Mouse (Mus musculus): ENCODE results near the gene Zyg11a. TPM values are rescaled to one million over a fixed set of nuclear protein-coding genes. Genes with fewer than 3 reads are reported as not detected.

Gene Zyg11a
- total RNA-seq, 1 experiment: 12.8 TPM

DNA sequence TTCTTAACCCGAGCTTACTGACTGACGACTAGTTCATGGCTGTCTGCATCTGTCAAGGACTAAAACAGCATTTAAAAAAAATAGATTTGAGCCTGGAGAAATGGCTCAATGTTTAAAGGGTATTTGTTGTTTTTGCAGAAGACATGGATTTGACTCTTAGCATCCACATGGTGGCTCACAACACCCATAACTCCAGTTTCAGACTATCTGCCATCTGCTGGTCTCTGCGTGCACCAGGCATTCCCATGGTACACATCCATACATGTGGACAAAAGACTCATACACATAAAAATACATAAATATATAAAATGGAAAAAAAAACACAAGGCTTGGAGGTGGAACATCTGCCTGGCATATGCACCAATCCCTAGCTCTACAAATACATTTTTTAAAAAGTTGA lies 31.5 kb upstream of the Zyg11a start:
- H3K9ac ChIP-seq (ENCODE audit: insufficient read depth, low read depth, low read length, poor library complexity, severe bottlenecking): no peak overlapping the region

DNA sequence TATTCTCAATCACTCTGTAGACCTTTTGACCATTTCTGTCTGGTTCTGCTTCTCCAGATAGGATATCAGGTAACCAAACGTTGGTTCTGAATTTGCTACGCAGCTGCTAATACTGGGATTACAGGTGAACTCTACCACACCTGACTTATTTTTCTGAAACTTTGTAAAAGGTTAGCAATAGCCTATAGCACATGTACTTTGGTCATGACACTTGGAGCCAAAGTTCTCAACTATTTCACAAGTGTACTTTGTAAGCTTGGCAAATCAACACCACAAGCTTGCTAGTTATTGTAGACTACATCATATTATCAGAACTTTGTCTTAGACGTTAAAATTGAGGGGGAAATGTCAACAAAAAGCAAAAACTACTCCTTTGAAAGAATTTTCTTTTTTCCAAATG lies 15.8 kb upstream of the Zyg11a start:
- Histone ChIP-seq H3K36me3 (ENCODE audit: control insufficient read depth, insufficient read depth, low read length, poor library complexity, severe bottlenecking) (peaks cover 2% of the 10 kb centered on the region), H3K27ac (ENCODE audit: insufficient read depth, low read depth, low read length, poor library complexity, severe bottlenecking) (no peak overlapping the region)
- in situ Hi-C loops (cut with MboI; ENCODE audit: low sequenced_read_pairs in 2 of 2, unreplicated experiment in 2 of 2): no loop called here

More for the DNA sequence above, 31.5 kb upstream of the Zyg11a start:
- in situ Hi-C loops (cut with MboI; ENCODE audit: low sequenced_read_pairs in 2 of 2, unreplicated experiment in 2 of 2): no loop called here
- no peak overlapping the region for H3K4me3 ChIP-seq (ENCODE audit: insufficient read depth in 1 of 2, low read depth in 1 of 2, low read length in 2 of 2, poor library complexity in 1 of 2, severe bottlenecking in 1 of 2)
- no peaks in the 10 kb centered on the region for H3K9me3 ChIP-seq (ENCODE audit: control insufficient read depth, insufficient read depth, low read depth, low read length)
- no peaks in the 10 kb centered on the region for H3K4me1 ChIP-seq (ENCODE audit: control insufficient read depth in 2 of 2, insufficient read depth in 2 of 2, low read length in 2 of 2, poor library complexity in 1 of 2)
- no peak for DNase-seq (ENCODE audit: low read depth, low spot score)
- peaks cover 4% of the 10 kb centered on the region for H3K36me3 ChIP-seq (ENCODE audit: control insufficient read depth, insufficient read depth, low read length, poor library complexity, severe bottlenecking)
- TF ChIP-seq ZC3H11A (IDR thresholded peaks at IDR 0.05; ENCODE audit: borderline replicate concordance, low read depth, low read length): no peak
- no peak for TF ChIP-seq HCFC1 (IDR thresholded peaks at IDR 0.05; ENCODE audit: borderline replicate concordance, insufficient read depth, low read length)
- TF ChIP-seq CHD2 (IDR thresholded peaks at IDR 0.05; ENCODE audit: low read depth, low read length): no peak
- TF ChIP-seq MAFK (IDR thresholded peaks at IDR 0.05; ENCODE audit: insufficient read depth, low read depth, low read length): no peak
- TF ChIP-seq ZNF384 (IDR thresholded peaks at IDR 0.05; ENCODE audit: low read depth, low read length): no peak
- H3K27ac ChIP-seq (ENCODE audit: insufficient read depth, low read depth, low read length, poor library complexity, severe bottlenecking): no peak overlapping the region

GRCm38 (mm10) chr4:108225341-108225872 lies 7.6 kb upstream of the Zyg11a start:
- in situ Hi-C loops (cut with MboI; ENCODE audit: low sequenced_read_pairs in 2 of 2, unreplicated experiment in 2 of 2): no loop called here
- Histone ChIP-seq H3K36me3 (ENCODE audit: control insufficient read depth, insufficient read depth, low read length, poor library complexity, severe bottlenecking) (no peaks in the 10 kb centered on the region), H3K27ac (ENCODE audit: insufficient read depth, low read depth, low read length, poor library complexity, severe bottlenecking) (no peak overlapping the region), H3K4me3 (ENCODE audit: insufficient read depth in 1 of 2, low read depth in 1 of 2, low read length in 2 of 2, poor library complexity in 1 of 2, severe bottlenecking in 1 of 2) (no peak overlapping the region), H3K4me1 (ENCODE audit: control insufficient read depth in 2 of 2, insufficient read depth in 2 of 2, low read length in 2 of 2, poor library complexity in 1 of 2) (peaks cover 6 to 18% of the 10 kb centered on the region in 2 experiments; a peak in 3 of 4 replicates), H3K9ac (ENCODE audit: insufficient read depth, low read depth, low read length, poor library complexity, severe bottlenecking) (no peak overlapping the region), H3K9me3 (ENCODE audit: control insufficient read depth, insufficient read depth, low read depth, low read length) (no peaks in the 10 kb centered on the region)
- no peak for DNase-seq (ENCODE audit: low read depth, low spot score)
- TF ChIP-seq ZNF384 (IDR thresholded peaks at IDR 0.05; ENCODE audit: low read depth, low read length) (no peak), CHD2 (IDR thresholded peaks at IDR 0.05; ENCODE audit: low read depth, low read length) (no peak), HCFC1 (IDR thresholded peaks at IDR 0.05; ENCODE audit: borderline replicate concordance, insufficient read depth, low read length) (no peak), MAFK (IDR thresholded peaks at IDR 0.05; ENCODE audit: insufficient read depth, low read depth, low read length) (no peak), ZC3H11A (IDR thresholded peaks at IDR 0.05; ENCODE audit: borderline replicate concordance, low read depth, low read length) (no peak)

More for the DNA sequence above, 15.8 kb upstream of the Zyg11a start:
- DNase-seq (ENCODE audit: low read depth, low spot score): no peak
- TF ChIP-seq ZC3H11A (IDR thresholded peaks at IDR 0.05; ENCODE audit: borderline replicate concordance, low read depth, low read length) (no peak), HCFC1 (IDR thresholded peaks at IDR 0.05; ENCODE audit: borderline replicate concordance, insufficient read depth, low read length) (no peak), ZNF384 (IDR thresholded peaks at IDR 0.05; ENCODE audit: low read depth, low read length) (no peak), MAFK (IDR thresholded peaks at IDR 0.05; ENCODE audit: insufficient read depth, low read depth, low read length) (no peak), CHD2 (IDR thresholded peaks at IDR 0.05; ENCODE audit: low read depth, low read length) (no peak)
- no peak overlapping the region for H3K9ac ChIP-seq (ENCODE audit: insufficient read depth, low read depth, low read length, poor library complexity, severe bottlenecking)
- no peaks in the 10 kb centered on the region for H3K4me1 ChIP-seq (ENCODE audit: control insufficient read depth in 2 of 2, insufficient read depth in 2 of 2, low read length in 2 of 2, poor library complexity in 1 of 2)
- H3K4me3 ChIP-seq (ENCODE audit: insufficient read depth in 1 of 2, low read depth in 1 of 2, low read length in 2 of 2, poor library complexity in 1 of 2, severe bottlenecking in 1 of 2): no peak overlapping the region
- no peaks in the 10 kb centered on the region for H3K9me3 ChIP-seq (ENCODE audit: control insufficient read depth, insufficient read depth, low read depth, low read length)

GRCm38 (mm10) chr4:108222507-108222906 lies 4.7 kb upstream of the Zyg11a start:
- DNase-seq (ENCODE audit: low read depth, low spot score): no peak
- TF ChIP-seq HCFC1 (IDR thresholded peaks at IDR 0.05; ENCODE audit: borderline replicate concordance, insufficient read depth, low read length) (no peak), CHD2 (IDR thresholded peaks at IDR 0.05; ENCODE audit: low read depth, low read length) (no peak), ZC3H11A (IDR thresholded peaks at IDR 0.05; ENCODE audit: borderline replicate concordance, low read depth, low read length) (no peak), ZNF384 (IDR thresholded peaks at IDR 0.05; ENCODE audit: low read depth, low read length) (no peak), MAFK (IDR thresholded peaks at IDR 0.05; ENCODE audit: insufficient read depth, low read depth, low read length) (no peak)
- Histone ChIP-seq H3K9ac (ENCODE audit: insufficient read depth, low read depth, low read length, poor library complexity, severe bottlenecking) (no peak overlapping the region), H3K4me1 (ENCODE audit: control insufficient read depth in 2 of 2, insufficient read depth in 2 of 2, low read length in 2 of 2, poor library complexity in 1 of 2) (peaks cover 8 to 18% of the 10 kb centered on the region in 2 experiments; a peak in 3 of 4 replicates), H3K9me3 (ENCODE audit: control insufficient read depth, insufficient read depth, low read depth, low read length) (no peaks in the 10 kb centered on the region), H3K36me3 (ENCODE audit: control insufficient read depth, insufficient read depth, low read length, poor library complexity, severe bottlenecking) (no peaks in the 10 kb centered on the region), H3K27ac (ENCODE audit: insufficient read depth, low read depth, low read length, poor library complexity, severe bottlenecking) (no peak overlapping the region), H3K4me3 (ENCODE audit: insufficient read depth in 1 of 2, low read depth in 1 of 2, low read length in 2 of 2, poor library complexity in 1 of 2, severe bottlenecking in 1 of 2) (no peak overlapping the region)
- in situ Hi-C loops (cut with MboI; ENCODE audit: low sequenced_read_pairs in 2 of 2, unreplicated experiment in 2 of 2): no loop called here
